Mouse (Mus musculus) embryo, embryonic 10.5 days (tissue): ENCODE data around the gene Slc26a8.
"Not testable (repeated sequence)": the region's sequence is repeated elsewhere in the genome, so short reads cannot be mapped to it uniquely, and the experiment has no call there.

ENCODE experiments used
- DNase-seq: peaks from one replicate; pipeline ENCODE4 v3.0.0-alpha.2; 2015; ENCODE audit warnings: low spot score

Gene Slc26a8

DNA sequence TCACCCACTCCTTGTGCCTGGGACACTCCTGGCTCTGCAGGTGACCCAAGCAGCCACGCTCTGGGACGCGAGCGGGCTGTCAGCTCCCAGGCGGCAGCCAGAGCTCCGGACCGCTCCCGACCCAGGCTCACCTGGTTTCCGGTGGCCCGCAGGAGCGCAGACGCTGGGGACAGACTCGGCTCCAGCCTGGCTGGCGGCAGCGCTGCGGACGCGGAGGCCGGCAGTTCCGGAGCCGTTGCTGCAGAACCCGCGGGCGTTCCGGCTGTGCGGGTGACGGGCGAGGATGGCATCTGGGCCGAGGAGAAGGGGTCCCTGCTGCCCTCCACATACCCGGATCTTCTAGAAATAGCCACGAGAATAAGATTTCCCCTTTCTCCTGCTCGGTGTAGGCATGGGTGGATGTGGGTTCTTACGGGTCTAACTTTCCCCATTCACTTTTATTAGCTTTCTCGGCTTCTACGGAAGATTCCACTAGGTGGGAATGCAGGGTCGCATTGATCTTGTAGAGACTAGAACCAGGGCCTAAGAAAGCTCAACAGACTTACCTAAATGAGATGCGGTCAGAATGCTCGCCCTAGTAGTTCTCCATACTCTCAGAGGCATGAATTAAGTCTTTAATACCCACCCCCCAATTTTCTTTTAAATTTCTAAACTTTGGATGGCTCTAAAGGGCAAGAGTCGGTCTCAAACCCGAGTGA lies at the start of gene Slc26a8:
Slc26a8 (minus strand) TSS at position 648 of the 698 bp plus-strand sequence.
- DNase-seq = no peak

DNA sequence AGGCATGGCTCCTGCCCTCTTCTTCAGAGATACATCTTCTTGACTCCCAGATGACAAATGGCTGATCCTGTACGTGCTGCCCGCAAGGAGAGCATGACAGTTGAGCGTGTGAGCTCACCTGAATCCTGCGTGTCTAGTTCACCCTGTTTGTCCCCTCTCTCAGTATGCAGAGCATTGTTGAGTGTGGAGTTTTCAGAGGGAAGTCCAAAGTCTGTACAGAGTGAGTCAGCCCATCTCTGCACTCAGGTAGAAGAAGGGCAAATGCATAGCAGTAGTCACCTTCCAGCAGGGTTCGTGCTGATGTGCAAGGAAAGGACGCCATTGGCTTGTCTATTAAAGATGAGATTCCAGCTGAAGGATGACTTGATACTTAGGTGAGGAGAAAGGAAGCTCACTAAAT lies 49.2 kb upstream of the Slc26a8 start:
- no peak for DNase-seq

DNA sequence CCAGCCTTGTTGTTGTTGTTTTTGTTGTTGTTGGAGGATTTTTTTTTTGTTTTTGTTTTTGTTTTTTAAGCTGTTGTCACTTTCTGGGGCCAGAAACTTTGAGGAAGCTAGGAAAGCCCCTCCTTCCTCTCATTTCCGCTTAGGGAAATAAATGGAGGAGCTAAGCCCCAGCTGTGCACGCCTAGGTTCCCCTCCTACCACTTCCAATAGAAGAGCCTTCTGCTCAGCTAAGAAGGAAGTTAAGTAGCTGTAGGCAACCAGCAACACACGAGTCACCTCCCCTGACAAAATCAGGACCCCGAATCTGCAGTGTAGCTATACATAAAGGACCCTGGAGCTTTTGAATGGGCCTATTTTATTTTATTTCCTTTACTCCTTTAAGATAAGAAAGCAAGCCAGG lies 47.9 kb upstream of the Slc26a8 start:
- no peak for DNase-seq

DNA sequence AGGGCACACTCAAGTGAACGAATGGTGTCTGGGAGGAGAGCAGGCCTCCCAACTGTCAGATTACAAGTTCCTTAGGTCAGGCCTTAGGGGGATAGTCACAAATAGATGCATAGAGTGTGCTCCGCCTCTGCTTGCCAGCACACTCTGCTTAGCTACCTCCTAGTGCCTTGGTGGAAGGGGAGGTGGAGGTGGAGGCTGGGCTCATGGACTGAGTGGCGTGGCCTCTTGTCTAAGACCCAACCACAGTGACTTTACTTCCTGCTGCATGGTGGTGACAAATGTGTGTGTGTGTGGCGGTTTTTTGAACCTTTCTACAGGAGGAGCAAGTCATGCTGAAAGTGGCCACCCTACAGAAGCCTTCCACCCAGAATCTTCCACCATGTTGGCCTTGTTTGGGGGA lies 46.5 kb upstream of the Slc26a8 start:
- no peak for DNase-seq

DNA sequence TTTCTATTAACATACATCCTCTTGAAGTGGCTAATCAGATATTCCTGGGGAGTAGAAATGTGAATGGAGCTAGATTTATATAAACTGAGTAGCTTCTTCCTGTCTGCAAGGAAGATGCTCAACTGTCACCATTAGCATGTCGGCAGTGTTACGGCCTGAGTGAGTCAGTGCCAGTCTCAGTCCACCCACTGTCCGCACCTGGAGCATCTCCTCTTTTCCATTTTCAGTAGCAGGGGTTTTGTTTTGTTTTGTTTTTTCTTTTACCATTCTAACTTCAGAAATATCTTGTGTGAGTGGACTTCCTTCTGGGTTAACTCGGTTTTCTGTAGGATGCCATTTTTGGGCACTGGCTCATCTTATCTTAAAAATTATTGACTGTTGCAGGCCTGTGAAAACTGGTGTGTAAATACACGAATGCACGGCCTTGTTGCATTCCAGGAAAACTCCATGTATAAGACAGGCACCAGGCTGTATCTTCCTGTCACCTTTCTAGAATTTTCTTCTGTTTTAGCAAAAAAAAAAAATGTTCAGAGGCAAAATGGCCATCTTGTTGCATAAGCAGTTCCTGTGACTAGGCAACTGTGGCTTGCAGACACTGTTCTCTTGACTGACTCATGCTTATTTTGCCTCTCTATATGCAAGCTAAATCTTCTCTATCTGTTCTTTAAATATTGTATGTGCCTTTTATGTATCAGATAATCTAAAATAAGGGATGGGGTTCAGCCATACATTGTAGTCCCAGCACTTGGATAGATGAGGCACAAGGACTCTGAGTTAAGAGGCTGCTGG lies 45.5 kb upstream of the Slc26a8 start:
- DNase-seq = no peak

DNA sequence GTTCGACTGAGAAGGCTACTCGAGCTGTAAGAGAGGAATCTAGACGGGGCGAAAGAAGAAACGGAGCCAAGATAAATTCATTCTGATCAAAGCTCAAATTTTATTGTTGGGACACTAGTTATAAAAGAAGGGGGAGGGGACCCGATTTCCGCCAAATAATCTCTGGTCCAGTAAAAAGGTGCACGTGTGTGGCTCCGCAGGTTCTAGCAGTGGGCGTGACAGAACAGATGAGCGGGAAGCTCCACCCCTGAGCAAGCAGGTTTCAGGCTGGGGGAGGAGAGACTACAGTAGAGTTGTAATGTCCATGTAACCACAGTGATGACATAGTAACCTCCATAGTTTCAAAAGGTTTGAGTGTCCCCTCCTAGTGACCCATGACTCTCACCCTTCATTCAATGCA lies 37.5 kb upstream of the Slc26a8 start:
- DNase-seq = not testable (repeated sequence)

DNA sequence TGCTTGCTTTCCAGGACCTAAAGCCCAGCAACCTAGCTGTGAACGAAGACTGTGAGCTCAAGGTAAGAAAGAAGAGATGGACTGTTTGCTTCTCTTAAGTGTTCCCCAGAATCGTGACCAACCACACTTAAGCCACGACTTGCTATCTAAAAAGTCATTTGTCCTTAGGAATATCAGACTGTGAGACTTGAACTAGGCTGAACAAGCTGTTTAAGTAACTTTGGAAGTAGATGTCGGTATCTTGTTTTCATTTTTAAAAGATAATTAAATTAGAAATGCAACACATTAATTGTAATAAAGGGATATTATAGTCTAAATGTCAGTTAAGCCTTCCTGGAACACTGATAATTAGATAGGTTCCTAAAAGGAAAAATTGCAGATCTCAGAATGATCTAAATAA lies 35.8 kb upstream of the Slc26a8 start, which contains the start of gene AC170998.1:
AC170998.1 (plus strand) TSS at position 301 of the 400 bp plus-strand sequence.
- no peak for DNase-seq

DNA sequence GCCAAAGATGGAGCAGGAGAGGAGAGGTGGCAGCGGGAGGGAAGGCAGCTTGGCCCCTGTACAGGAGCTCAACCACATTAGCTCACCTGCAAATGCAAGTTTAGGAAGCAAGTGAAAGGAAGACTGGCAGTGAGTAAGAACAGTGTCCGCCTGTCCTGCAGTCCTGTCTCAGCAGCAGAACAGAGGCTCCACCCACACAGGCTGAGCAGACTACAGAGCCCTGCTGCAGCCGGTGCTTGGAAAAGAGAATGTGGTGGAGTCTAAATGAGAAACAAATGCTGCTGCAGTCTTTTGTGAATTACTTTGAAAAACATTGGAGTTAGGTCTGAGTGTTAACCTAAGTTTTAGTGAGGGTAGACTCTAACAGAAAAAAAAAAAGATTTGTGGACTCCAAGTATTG lies 27.5 kb upstream of the Slc26a8 start:
- DNase-seq = no peak

DNA sequence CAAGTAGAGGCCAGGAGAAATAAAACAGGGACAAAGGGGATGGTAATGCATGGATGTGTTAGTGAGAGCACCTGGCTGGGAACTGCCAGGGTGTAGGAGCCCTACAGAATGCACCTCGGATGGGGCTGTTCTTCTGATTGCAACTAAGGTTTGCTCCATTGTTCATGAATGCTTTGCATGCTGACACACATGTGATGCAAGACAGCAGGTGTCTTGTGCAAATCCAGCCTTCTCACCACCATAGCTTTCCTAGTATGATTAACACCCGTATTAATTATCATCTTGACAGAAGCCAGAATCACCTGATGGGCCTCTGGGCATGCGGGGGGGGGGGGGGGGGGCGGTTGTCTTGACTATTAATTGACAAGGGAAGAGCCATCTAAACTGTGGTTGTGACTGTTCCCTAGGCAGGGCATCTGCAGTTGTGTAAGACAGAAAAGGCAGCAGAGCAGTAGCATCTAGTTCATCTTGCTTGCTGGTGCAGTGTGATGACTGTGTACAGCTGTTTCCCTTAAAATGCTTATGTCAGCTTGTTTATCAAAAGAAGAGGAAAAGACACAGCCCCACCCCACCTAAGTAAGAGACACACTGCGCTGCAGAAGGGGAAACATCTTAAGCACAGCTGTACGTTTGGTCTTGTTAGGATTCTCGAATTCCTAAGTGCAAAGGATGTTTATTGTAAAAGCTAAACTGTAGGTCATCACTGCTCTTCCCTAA lies 26.0 kb upstream of the Slc26a8 start:
- no peak for DNase-seq

DNA sequence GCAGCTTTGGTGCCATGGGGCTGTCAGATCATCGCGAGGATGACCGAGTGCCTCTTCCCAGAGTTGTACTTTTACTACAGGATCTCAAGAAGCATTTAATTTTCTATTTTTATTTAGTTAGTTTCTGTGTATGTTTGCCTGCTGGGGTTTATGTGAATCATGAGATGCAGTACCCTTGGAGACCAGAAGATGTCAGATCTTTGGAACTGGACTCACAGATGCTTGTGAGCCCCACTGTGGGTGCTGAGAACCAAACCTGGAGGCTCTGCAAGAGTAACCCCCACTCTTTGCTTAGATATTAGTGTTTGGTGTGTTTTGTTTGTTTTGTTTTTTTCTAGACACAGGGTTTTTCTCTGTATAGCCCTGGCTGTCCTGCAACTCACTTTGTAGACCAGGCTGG lies 24.0 kb upstream of the Slc26a8 start:
- no peak for DNase-seq

DNA sequence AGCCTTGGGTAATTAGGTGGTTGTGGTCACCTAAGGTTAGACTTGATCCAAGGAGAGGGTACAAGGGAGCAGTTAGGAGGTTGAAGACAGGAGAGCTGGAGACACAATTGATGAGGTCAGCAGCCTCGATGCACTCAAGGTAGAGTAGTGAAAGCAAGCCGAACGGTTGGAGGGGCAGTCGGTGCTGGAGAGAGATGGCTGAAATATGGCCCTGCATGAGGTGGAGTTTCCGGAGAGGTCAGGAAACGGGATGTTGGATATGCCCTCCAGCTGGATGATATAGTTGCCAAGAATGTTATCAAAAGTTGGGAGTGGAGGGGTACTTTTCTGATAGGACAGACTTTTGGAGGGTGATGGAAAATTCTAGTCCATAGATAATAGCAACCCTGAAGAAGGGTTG lies 22.3 kb upstream of the Slc26a8 start:
- no peak for DNase-seq

DNA sequence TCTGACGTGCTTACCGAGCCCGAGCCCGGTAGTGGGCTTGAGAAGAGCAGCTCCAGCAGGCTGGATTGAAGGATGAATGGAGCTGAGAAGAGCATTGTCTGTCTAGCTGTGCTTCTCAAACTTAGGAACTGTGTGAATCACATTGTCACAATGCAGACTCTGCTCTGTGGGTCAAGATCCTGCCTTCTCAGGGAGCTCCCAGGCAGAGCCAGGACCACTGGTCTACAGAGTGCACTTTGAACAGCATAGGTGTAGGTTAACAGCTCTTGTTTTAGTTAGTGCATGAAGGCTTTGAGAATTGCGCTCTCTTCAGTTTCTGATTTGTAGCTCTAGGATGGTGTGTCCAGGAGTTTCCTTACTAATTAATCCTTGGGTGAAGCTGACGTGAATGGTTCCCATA lies 21.2 kb upstream of the Slc26a8 start:
- DNase-seq = no peak

DNA sequence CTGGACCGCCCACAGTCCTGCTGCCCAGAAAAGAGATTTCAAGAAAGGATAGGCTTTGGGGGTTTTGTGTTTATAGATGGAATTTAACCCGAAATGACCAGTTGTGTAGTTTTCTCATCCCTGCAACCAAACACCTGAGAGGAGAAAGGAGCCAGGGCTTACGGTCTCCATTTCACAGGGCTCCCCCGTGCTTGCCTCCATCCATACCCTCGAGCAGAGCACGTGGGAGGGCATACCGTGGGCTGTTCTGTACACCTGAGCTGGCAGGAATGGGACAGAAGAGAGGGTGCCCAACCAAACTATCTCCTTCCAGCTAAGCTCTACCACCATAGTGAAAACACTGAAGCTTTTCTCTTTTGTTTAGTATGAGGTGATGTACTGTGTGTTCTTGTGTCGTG lies 20.3 kb upstream of the Slc26a8 start:
- DNase-seq = no peak

DNA sequence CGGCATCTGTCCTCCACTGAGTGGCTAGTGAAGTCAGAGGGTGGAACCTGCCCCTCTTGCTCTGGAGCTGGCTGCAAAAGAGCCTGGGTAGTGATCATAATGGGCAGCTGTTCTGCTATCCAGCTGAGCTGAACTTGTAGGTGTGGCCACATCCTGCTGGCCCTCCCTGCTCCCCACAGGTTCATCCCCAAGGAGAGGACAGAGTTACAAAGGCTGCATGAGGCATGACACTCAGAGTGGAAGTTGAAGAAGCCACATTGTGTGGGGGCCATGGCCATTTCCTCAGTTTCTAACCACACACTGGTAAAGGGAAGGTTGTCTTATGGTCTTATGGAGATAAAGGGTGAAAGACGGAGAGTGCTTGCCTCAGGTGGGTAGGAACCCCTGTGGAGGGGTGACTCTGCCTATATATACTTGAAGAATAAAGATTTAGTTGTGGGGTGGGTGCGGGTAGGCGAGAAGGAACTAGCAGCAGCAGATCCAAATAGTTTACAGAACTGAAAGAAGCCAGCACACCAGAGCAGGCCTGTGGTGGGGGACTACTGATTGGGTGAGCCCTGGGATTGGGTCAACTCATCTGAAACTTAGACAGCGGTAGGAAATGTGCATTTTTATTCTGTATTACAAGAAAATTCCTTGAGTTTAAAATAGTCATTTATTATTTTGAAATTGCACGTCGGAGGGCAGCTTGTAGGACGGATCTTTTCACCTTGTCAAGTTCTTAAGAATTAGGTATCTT lies 19.7 kb upstream of the Slc26a8 start:
- no peak for DNase-seq

DNA sequence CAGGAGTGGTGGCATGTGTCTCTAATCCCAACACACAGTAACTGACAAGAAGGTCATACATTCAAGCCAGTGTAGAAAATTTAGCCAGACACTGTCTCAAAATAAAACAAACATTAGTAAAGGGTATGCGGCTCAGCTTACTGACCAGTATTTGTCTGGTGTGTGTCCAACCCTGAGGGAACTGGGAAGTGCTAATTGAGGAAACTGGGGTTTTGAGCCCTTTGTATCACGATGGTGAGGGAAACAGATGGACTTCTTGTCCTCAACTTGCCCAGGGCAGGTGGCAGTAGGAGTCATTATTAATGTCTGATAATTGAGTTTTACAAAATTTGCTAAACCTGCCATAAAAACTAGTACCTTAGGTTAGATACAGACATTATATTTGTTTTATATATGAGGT lies 19.0 kb upstream of the Slc26a8 start:
- no peak for DNase-seq

DNA sequence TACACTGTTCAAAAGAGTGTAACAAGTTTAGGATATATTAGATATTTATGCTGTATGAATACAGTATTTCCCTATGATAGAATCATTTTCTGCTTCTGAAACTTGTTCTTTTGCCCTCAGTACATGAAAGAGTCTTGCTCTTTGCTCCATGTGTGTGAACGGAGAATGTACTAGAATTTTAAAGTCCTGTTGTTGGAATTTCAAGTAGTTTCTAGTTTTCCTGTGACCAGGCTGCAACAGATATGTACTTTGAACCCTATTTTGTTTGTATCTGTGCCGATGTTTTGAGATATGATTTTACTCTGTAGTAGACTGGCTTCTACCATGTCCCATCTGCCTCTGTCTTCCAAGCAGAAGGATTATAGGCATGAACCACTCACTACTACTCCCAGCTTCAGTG lies 17.8 kb upstream of the Slc26a8 start:
- DNase-seq = no peak

DNA sequence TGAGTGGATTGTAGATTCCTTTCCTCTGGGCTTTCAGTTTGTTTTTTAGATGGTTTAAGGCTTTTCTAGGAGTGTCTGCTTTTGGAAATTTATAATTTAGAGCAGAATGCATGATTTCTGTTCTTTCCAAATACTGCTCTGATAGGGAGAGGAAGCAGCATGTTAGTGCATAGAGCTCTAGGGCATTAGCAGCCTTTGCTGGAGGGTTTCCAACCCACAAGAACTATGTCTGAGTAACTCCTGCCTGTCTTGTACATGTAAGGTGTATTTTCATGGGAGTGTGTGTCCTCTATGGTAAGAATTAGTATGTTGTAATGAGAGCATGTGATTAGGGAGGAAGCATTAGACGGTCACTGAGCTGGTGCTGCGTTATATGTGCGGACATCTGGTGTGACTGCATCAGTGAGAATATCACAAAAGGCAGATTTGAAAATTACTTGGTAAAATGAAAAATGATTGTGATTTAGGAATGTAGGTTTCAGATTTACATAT lies 17.1 kb upstream of the Slc26a8 start:
- no peak for DNase-seq

DNA sequence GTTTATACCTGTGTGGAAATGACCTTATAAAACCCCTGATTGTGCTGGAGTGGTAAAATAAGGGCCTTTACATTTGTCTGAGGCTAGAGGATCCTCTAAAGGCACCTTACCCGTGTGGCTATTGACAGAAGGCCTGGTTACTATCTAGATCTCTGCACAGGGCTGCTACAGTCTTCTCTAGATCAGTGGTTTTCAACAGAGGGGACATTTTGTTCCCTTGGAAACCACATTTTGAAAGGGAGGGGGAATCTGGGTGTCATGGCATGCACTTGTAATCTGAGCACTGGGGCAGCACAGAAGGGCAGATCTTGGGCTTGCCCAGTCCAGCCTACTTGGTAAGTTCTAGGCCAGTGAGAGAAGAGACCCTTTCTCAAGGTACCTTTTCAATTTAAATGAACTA lies 16.7 kb upstream of the Slc26a8 start:
- no peak for DNase-seq

DNA sequence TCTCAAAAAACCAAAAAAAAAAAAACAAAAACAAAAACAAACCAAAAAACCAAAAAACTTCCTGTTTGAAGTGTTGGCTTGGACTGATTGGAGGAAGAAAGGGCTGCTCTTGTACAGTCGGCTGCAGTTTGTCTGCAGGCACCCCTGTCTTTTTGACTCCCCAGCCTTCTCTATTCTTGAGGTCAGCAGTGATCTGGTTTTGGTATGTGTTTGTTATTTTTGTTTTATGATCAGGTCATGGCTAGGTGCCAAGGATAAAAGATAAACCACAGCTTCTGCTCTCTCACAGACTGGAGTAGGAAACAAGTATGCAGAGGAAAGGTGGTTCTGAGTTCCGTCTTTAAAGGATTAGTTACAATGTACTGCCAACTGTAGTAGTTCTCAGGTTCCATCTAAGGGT lies 12.6 kb upstream of the Slc26a8 start:
- no peak for DNase-seq

DNA sequence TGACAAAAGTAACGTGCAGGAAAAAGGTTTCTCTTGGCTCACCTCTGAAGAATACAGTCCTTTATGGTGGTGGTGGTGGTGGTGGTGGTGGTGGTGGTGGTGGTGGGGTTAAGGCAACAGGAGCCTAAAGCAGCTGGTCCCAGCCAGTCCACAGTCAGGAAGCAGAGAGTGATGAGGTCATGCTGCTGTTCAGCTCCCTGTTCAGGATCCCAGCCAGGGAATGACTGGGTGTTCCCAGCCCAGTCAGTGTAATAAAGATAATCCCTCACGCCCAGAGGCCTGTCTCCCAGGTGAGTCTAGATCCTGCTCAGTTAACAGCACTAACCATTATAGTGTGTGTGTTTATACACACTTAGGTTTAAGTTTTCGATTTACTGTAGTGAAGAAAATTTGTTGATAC lies 11.7 kb upstream of the Slc26a8 start:
- no peak for DNase-seq

DNA sequence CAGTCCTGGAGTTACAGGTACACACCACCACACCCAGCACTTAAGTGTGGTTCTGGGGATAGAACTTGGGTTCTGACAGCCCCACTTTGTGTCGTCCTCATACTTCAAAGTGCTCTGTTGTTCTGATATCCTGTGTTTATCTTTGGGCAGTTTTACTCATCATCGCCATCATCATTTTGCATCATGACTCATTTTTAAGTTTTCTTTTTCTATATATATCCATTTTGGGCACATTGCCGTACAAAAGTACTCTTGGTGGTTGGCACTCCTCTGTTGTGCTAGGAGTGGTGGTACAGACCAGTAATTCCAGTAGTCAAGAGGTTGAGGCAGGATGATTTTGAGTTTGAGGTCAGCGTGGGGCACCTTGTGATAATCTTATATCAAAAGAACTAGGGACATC lies 11.1 kb upstream of the Slc26a8 start:
- DNase-seq = no peak

DNA sequence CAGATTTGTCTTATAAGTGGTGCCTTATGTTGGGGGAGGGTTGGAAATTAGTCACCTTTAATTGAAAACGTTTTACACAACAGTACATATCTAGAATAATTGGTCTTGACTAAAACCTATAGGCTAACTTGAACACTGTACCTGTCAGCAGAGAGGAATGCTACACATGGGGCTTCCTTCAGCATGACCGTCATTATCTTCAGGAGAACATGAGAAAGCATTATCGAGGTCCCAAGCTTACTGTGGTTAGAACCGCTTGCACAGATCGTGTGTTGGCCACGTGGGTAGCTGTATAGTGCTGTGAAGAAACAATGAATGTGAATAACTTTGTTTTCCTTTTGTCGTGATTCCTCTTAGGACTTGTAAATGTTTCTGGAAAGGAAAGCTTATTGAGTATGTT lies 9.8 kb upstream of the Slc26a8 start:
- DNase-seq = no peak
